Mouse (Mus musculus) lung, postnatal 0 days (tissue): ENCODE results near the gene Arid5b. TPM values are rescaled to one million over a fixed set of nuclear protein-coding genes. Genes with fewer than 3 reads are reported as not detected.

Experiments
- ATAC-seq: fragments of 200-750 bp; cut with Nextera tagmentation; 2 replicates; pipeline ENCODE4 v1.8.0; 2017; ENCODE audit warnings: moderate library complexity
- DNase-seq: peaks from one replicate; pipeline ENCODE4 v3.0.0-alpha.2; 2016; ENCODE audit warnings: low spot score
- H3K27ac ChIP-seq: fragments of 300-500 bp; sonication (generic); 2 replicates; pipeline ENCODE4 v1.5.1; 2014; ENCODE audit warnings: antibody characterized with exemption, mild to moderate bottlenecking, low read length, mixed read lengths
- H3K27me3 ChIP-seq: fragments of 300-500 bp; sonication (generic); replicated peaks from 2 replicates; pipeline ENCODE4 v1.6.1; 2014; ENCODE audit warnings: low read length, mixed read lengths; ENCODE audit not compliant: insufficient read depth
- H3K36me3 ChIP-seq: fragments of 300-500 bp; sonication (generic); 2 replicates; pipeline ENCODE4 v1.6.1; 2014; ENCODE audit warnings: low read length, mixed read lengths; ENCODE audit not compliant: insufficient read depth
- H3K4me1 ChIP-seq: fragments of 300-500 bp; sonication (generic); 2 replicates; pipeline ENCODE4 v1.6.1; 2014; ENCODE audit warnings: antibody characterized with exemption, low read depth, low read length, mixed read lengths; ENCODE audit not compliant: insufficient read depth
- H3K4me2 ChIP-seq: fragments of 300-500 bp; sonication (generic); replicated peaks from 2 replicates; pipeline ENCODE4 v1.6.1; 2014; ENCODE audit warnings: low read depth, mild to moderate bottlenecking, low read length, moderate library complexity, mixed read lengths
- H3K4me3 ChIP-seq: fragments of 300-500 bp; sonication (generic); 2 replicates; pipeline ENCODE4 v1.5.1; 2014; ENCODE audit warnings: low read depth, low read length
- H3K9ac ChIP-seq: fragments of 300-500 bp; sonication (generic); replicated peaks from 2 replicates; pipeline ENCODE4 v1.6.1; 2014; ENCODE audit warnings: low read depth, mild to moderate bottlenecking
- H3K9me3 ChIP-seq: fragments of 300-500 bp; sonication (generic); 2 replicates; pipeline ENCODE4 v1.6.1; 2016; ENCODE audit warnings: low read length, mixed read lengths
- CTCF ChIP-seq: IDR thresholded peaks from 2 replicates; pipeline ENCODE4 v1.5.1; 2016; ENCODE audit warnings: antibody characterized with exemption, mild to moderate bottlenecking
- EP300 ChIP-seq: IDR thresholded peaks from 2 replicates; pipeline ENCODE4 v1.6.1; 2016; ENCODE audit warnings: antibody characterized with exemption, mild to moderate bottlenecking, control low read depth
- WGBS: fragments of 180-500 bp; shearing (Covaris S2); extraction: QIAGEN DNeasy Blood & Tissue Kit; methylation state at CpG from one replicate; pipeline ENCODE4 v1.1.7; 2014; 5-methylcytosine and 5-hydroxymethylcytosine counted together
- polyA plus RNA-seq: library from polyadenylated mRNA; unstranded; fragments of >200 nt; fragmentation: Nextera tagmentation; extraction: Ambion mirVana; gene quantifications from 2 replicates; pipeline ENCODE4 v1.2.1, GENCODE M21; 2015

Gene Arid5b
- polyA plus RNA-seq, 1 experiment from 2014 or later, result 42.8 TPM

GRCm38 (mm10) chr10:68219327-68219726 lies 59.2 kb downstream of the Arid5b start:
- H3K9me3 ChIP-seq, result 0 out of 2 replicates have a peak, but pooled peaks cover 3% of the 10 kb centered on the region
- no peak overlapping the region for H3K4me3 ChIP-seq
- H3K27ac ChIP-seq, result no peak overlapping the region
- H3K9ac ChIP-seq, result no peak overlapping the region
- WGBS, result 27% methylated on average over 9 of the region's 9 CpGs
- no peaks in the 10 kb centered on the region; the same call in 1 of the 2 replicates for H3K36me3 ChIP-seq
- H3K4me1 ChIP-seq, result no peaks in the 10 kb centered on the region
- TF ChIP-seq CTCF (no peak), EP300 (no peak)
- ATAC-seq (no peak), DNase-seq (no peak)
- no peaks in the 10 kb centered on the region for H3K27me3 ChIP-seq
- H3K4me2 ChIP-seq, result no peak overlapping the region

GRCm38 (mm10) chr10:68218678-68219077 lies 59.9 kb downstream of the Arid5b start:
- no peak overlapping the region for H3K4me3 ChIP-seq
- H3K4me2 ChIP-seq, result no peak overlapping the region
- H3K4me1 ChIP-seq, result no peaks in the 10 kb centered on the region
- H3K27ac ChIP-seq, result no peak overlapping the region
- TF ChIP-seq CTCF, result no peak
- 0 out of 2 replicates have a peak, but pooled peaks cover 3% of the 10 kb centered on the region for H3K9me3 ChIP-seq
- 46% methylated on average over 4 of the region's 4 CpGs for WGBS
- no peaks in the 10 kb centered on the region for H3K27me3 ChIP-seq
- H3K36me3 ChIP-seq, result no peaks in the 10 kb centered on the region; the same call in 1 of the 2 replicates
- DNase-seq (no peak), ATAC-seq (no peak)
- H3K9ac ChIP-seq, result no peak overlapping the region

- Histone ChIP-seq H3K27me3 (no peaks in the 10 kb centered on the region), H3K27ac (no peak overlapping the region), H3K36me3 (no peaks in the 10 kb centered on the region; the same call in 1 of the 2 replicates), H3K9ac (no peak overlapping the region), H3K4me3 (no peak overlapping the region), H3K4me2 (no peak overlapping the region), H3K9me3 (0 out of 2 replicates have a peak, but pooled peaks cover 3% of the 10 kb centered on the region), H3K4me1 (no peaks in the 10 kb centered on the region)
- DNase-seq, result no peak
- WGBS, result 80% methylated on average over 9 of the region's 9 CpGs
- ATAC-seq, result no peak
- TF ChIP-seq EP300 (no peak), CTCF (no peak)
Measured at GRCm38 (mm10) chr10:68214809-68215468, 63.6 kb downstream of the Arid5b start.

- WGBS, result 31% methylated on average over 10 of the region's 10 CpGs
- no peak overlapping the region for H3K4me2 ChIP-seq
Measured at GRCm38 (mm10) chr10:68212061-68212915, 66.3 kb downstream of the Arid5b start.

DNA sequence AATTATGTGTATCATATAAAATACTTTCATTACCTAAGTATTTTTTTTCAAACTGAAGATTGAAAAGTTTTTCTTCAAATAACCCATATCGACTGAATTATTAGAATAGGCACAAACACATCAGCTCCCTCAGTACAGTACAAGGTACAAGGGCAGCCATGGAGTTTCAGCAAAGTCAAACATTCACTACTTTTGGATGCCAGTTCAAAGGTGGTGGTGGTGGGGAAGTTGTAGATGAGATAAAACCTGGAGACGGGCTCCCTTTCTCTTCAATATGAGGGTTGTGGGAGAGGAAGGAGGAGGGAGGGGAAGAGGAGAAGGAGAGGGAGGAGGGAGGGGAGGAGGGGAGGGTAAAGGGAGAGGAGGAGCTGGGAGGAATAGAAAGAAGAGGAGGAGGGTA lies 67.0 kb downstream of the Arid5b start:
- WGBS, result 48% methylated on average over 2 of the region's 2 CpGs
- H3K4me1 ChIP-seq, result no peaks in the 10 kb centered on the region
- no peaks in the 10 kb centered on the region for H3K27me3 ChIP-seq
- no peak overlapping the region for H3K9ac ChIP-seq
- H3K4me3 ChIP-seq, result no peak overlapping the region
- DNase-seq (no peak), ATAC-seq (no peak)
- H3K27ac ChIP-seq, result peak overlapping the region; percentile 16; the same call in 1 of the 2 replicates
- no peaks in the 10 kb centered on the region; the same call in 1 of the 2 replicates for H3K36me3 ChIP-seq
- H3K9me3 ChIP-seq, result no peaks in the 10 kb centered on the region
- TF ChIP-seq EP300 (no peak), CTCF (no peak)
- H3K4me2 ChIP-seq, result no peak overlapping the region

More at GRCm38 (mm10) chr10:68212061-68212915, 66.3 kb downstream of the Arid5b start:
- Histone ChIP-seq H3K9me3 (0 out of 2 replicates have a peak, but pooled peaks cover 3% of the 10 kb centered on the region), H3K4me1 (no peaks in the 10 kb centered on the region), H3K9ac (no peak overlapping the region), H3K4me3 (no peak overlapping the region), H3K27me3 (no peaks in the 10 kb centered on the region), H3K36me3 (no peaks in the 10 kb centered on the region; the same call in 1 of the 2 replicates), H3K27ac (no peak overlapping the region; the same call in 1 of the 2 replicates)
- peak; percentile 66 for TF ChIP-seq EP300
- TF ChIP-seq CTCF, result no peak
- DNase-seq (peak; percentile 57), ATAC-seq (peak; percentile 61)

GRCm38 (mm10) chr10:68210025-68210642 lies 68.4 kb downstream of the Arid5b start:
- ATAC-seq, result no peak
- H3K9me3 ChIP-seq, result no peaks in the 10 kb centered on the region
- no peak overlapping the region for H3K4me2 ChIP-seq
- no peaks in the 10 kb centered on the region for H3K27me3 ChIP-seq
- DNase-seq, result no peak
- 79% methylated on average over 12 of the region's 12 CpGs for WGBS
- H3K9ac ChIP-seq, result no peak overlapping the region
- no peak for TF ChIP-seq EP300
- H3K27ac ChIP-seq, result no peak overlapping the region
- no peaks in the 10 kb centered on the region; the same call in 1 of the 2 replicates for H3K36me3 ChIP-seq
- H3K4me1 ChIP-seq, result no peaks in the 10 kb centered on the region
- no peak overlapping the region for H3K4me3 ChIP-seq
